Mouse (Mus musculus) left cerebral cortex, postnatal 4 days (tissue): ENCODE data around the gene Dnah7c. TPM values are rescaled to one million over a fixed set of nuclear protein-coding genes. Genes with fewer than 3 reads are reported as not detected.

ENCODE experiments used
- DNase-seq: peaks from one replicate; pipeline ENCODE4 v3.0.0-alpha.2; 2022
- intact Hi-C: fragments of 180-260 bp; cut with DNase I; formaldehyde crosslinking; loops from one replicate; pipeline ENCODE4 v1.15.1; 2025
- total RNA-seq, 2 experiments: library from RNA; stranded (reverse); gene quantifications; 2 replicates each; pipeline ENCODE4 v1.2.3; 2021

The Dnah7c gene
- total RNA-seq, 2 experiments from 2014 or later: 0.40 to 2.1 TPM

- DNase-seq: peak; percentile 73
- intact Hi-C loops: loop anchor here (5.0 to 10.0 kb wide), 2 partner anchors 120 to 412 kb away; no protein-coding TSS in a partner anchor
Measured at GRCm38 (mm10) chr1:46852600-46853272, 427.3 kb downstream of the Dnah7c start.

- peak; percentile 96 for DNase-seq
- intact Hi-C loops: loop anchor here (5.0 to 10.0 kb wide), 2 partner anchors 119 to 411 kb away; no protein-coding TSS in a partner anchor
Measured at GRCm38 (mm10) chr1:46853317-46854035, 428.1 kb downstream of the Dnah7c start.

GRCm38 (mm10) chr1:46854036-46854900, 428.9 kb downstream of the Dnah7c start:
- DNase-seq: no peak
- intact Hi-C loops: loop anchor here (5.0 to 10.0 kb wide), 2 partner anchors 118 to 411 kb away; no protein-coding TSS in a partner anchor

GRCm38 (mm10) chr1:46856498-46856897, 431.1 kb downstream of the Dnah7c start:
- DNase-seq: no peak
- intact Hi-C loops: loop anchor here (10.0 kb wide), 1 partner anchor 408 kb away; no protein-coding TSS in a partner anchor
